Mouse (Mus musculus): Measurements from ENCODE around the gene Cct3.
"Not testable (repeated sequence)": the region's sequence is repeated elsewhere in the genome, so short reads cannot be mapped to it uniquely, and the experiment has no call there.

Cct3 gene

GRCm38 (mm10) chr3:88359989-88360388, 63.1 kb downstream of the Cct3 start:
- intact Hi-C loops (cut with DNase I), result no loop called here

GRCm38 (mm10) chr3:88361096-88361495, 64.2 kb downstream of the Cct3 start:
- intact Hi-C loops (cut with DNase I), result no loop called here

- intact Hi-C loops (cut with DNase I), result no loop called here
These were observed 64.8 kb downstream of the Cct3 start for GRCm38 (mm10) chr3:88361612-88362313.

GRCm38 (mm10) chr3:88363700-88364099, 66.8 kb downstream of the Cct3 start:
- intact Hi-C loops (cut with DNase I), result no loop called here

- intact Hi-C loops (cut with DNase I), result no loop called here
These were observed 67.4 kb downstream of the Cct3 start, which contains the start of gene Paqr6 for GRCm38 (mm10) chr3:88364337-88364736. TSS of gene Paqr6 (plus strand) at chr3:88364584.

- intact Hi-C loops (cut with DNase I), result no loop called here
These were observed 68.9 kb downstream of the Cct3 start for GRCm38 (mm10) chr3:88365705-88366361.

- intact Hi-C loops (cut with DNase I), result not testable (repeated sequence)
These were observed 70.0 kb downstream of the Cct3 start for GRCm38 (mm10) chr3:88366830-88367428.

- intact Hi-C loops (cut with DNase I), result not testable (repeated sequence)
These were observed 70.6 kb downstream of the Cct3 start for GRCm38 (mm10) chr3:88367517-88367916.

- intact Hi-C loops (cut with DNase I), result not testable (repeated sequence)
These were observed 71.6 kb downstream of the Cct3 start for GRCm38 (mm10) chr3:88368511-88368910.

All from adrenal gland (tissue).